Mouse (Mus musculus): ENCODE results near the gene Mlh3.

Gene Mlh3

GRCm38 (mm10) chr12:85192461-85193108 is 77.8 kb downstream of the Mlh3 start:
- DNase-seq (ENCODE audit: low spot score), result no peak

GRCm38 (mm10) chr12:85190290-85190689 is 80.1 kb downstream of the Mlh3 start:
- DNase-seq (ENCODE audit: low spot score), result no peak

GRCm38 (mm10) chr12:85186361-85186760 is 84.0 kb downstream of the Mlh3 start:
- no peak for DNase-seq (ENCODE audit: low spot score)

GRCm38 (mm10) chr12:85185810-85186209 is 84.6 kb downstream of the Mlh3 start:
- DNase-seq (ENCODE audit: low spot score), result no peak
